ENCODE assay signal across 7 mouse cellular contexts in the genomic region with DNA sequence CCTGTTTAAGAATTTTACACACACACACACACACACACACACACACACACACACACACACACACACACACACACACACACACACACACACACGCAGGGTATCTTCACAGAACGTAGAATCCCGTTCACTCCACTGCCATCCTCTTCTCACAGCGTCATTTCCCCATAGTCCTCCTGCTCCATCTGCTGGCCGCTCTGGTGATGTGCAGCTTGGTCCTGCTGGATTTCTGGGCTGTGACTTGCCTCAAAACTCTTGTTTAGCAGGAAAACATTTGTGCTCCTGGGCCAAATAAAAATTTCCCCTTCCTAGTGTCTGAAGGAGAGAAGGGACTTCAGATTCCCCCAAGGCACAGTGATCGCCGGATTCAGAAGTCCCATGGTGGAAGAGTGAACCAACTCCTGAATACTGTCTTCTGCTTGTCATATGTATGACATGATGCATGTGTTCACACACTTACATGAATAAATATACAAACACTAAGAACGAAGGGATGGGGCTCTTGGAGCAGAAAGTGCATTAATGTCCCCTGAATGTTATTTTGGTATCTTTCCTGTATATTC. TPM values are rescaled to one million over a fixed set of nuclear protein-coding genes. Genes with fewer than 3 reads are reported as not detected.
DNase-seq lines count a peak whose midpoint lies in the region; ATAC-seq lines count a peak whose summit lies in the region.

No protein-coding gene starts in this region.

- no peak overlapping the region for H3K27ac ChIP-seq in intestine, embryonic 16.5 days (ENCODE audit: low read length)
- H3K27ac ChIP-seq in limb, embryonic 10.5 days = no peak overlapping the region
- H3K27ac ChIP-seq in midbrain, embryonic 12.5 days (replicated peaks) = no peak overlapping the region

- peak; percentile 67 for ATAC-seq in intestine, embryonic 16.5 days
- peak; percentile 45 for ATAC-seq in midbrain, embryonic 12.5 days (ENCODE audit: low FRiP score, low read depth)

- 2% methylated on average over 8 of the region's 8 CpGs for WGBS in intestine, embryonic 16.5 days
- WGBS in limb, embryonic 10.5 days = 2% methylated on average over 8 of the region's 8 CpGs
- 2% methylated on average over 7 of the region's 8 CpGs for WGBS in midbrain, embryonic 12.5 days

- H3K9me3 ChIP-seq in intestine, embryonic 16.5 days (ENCODE audit: control insufficient read depth, low read length) = no peaks in the 10 kb centered on the region
- H3K9me3 ChIP-seq in limb, embryonic 10.5 days (replicated peaks) = no peaks in the 10 kb centered on the region
- H3K9me3 ChIP-seq in midbrain, embryonic 12.5 days = no peaks in the 10 kb centered on the region

- H3K9ac ChIP-seq in intestine, embryonic 16.5 days (ENCODE audit: low read depth, low read length) = peak overlapping the region; percentile 69
- no peak overlapping the region for H3K9ac ChIP-seq in midbrain, embryonic 12.5 days (replicated peaks)

- DNase-seq in adrenal gland, postnatal 10 days = peak; percentile 85
- DNase-seq in embryo, embryonic 9.5 days (ENCODE audit: extremely low spot score) = peak; percentile 81
- peak; percentile 23 to 66 for DNase-seq in gastrocnemius, postnatal 4 days (ENCODE audit: low spot score in 2 of 2)
- peak; percentile 85 for DNase-seq in limb, embryonic 10.5 days (ENCODE audit: low spot score)
- DNase-seq in skeletal muscle tissue, adult 2 months (ENCODE audit: low read depth, low spot score) = peak; percentile 34

- H3K4me2 ChIP-seq in intestine, embryonic 16.5 days (ENCODE audit: low read depth, low read length) = peak overlapping the region; percentile 96
- H3K4me2 ChIP-seq in midbrain, embryonic 12.5 days (replicated peaks) = peak overlapping the region; percentile 95

- H3K36me3 ChIP-seq in intestine, embryonic 16.5 days (ENCODE audit: control insufficient read depth, insufficient read depth, low read length) = no peaks in the 10 kb centered on the region
- H3K36me3 ChIP-seq in limb, embryonic 10.5 days = no peaks in the 10 kb centered on the region
- H3K36me3 ChIP-seq in midbrain, embryonic 12.5 days = no peaks in the 10 kb centered on the region

- peaks cover 6% of the 10 kb centered on the region; the same call in 1 of the 2 replicates for H3K4me1 ChIP-seq in intestine, embryonic 16.5 days (ENCODE audit: control insufficient read depth, insufficient read depth, low read length)
- peaks cover 27% of the 10 kb centered on the region for H3K4me1 ChIP-seq in limb, embryonic 10.5 days
- peaks cover 11% of the 10 kb centered on the region for H3K4me1 ChIP-seq in midbrain, embryonic 12.5 days

- H3K27me3 ChIP-seq in intestine, embryonic 16.5 days (replicated peaks; ENCODE audit: control insufficient read depth, insufficient read depth, low read length) = no peaks in the 10 kb centered on the region
- peaks cover 25% of the 10 kb centered on the region for H3K27me3 ChIP-seq in limb, embryonic 10.5 days (ENCODE audit: low read depth, poor library complexity, severe bottlenecking)
- peaks cover 32% of the 10 kb centered on the region for H3K27me3 ChIP-seq in midbrain, embryonic 12.5 days

- H3K4me3 ChIP-seq in intestine, embryonic 16.5 days (ENCODE audit: low read length) = peak overlapping the region; percentile 62
- H3K4me3 ChIP-seq in limb, embryonic 10.5 days = peak overlapping the region; percentile 66
- peak overlapping the region; percentile 54 for H3K4me3 ChIP-seq in midbrain, embryonic 12.5 days

RNA-seq across cellular contexts. Expression of gene Ifne, which starts 12.6 kb away (rescaled TPM):
- total RNA-seq in adrenal gland, postnatal 10 days (2021) = not detected
- total RNA-seq in gastrocnemius, postnatal 4 days (2021) = not detected
- polyA plus RNA-seq in intestine, embryonic 16.5 days (2015; fragmentation: Nextera tagmentation; extraction: Ambion mirVana) = not detected in 2 replicates
- not detected in 2 replicates for polyA plus RNA-seq in limb, embryonic 10.5 days (2016; fragmentation: Nextera tagmentation; extraction: Ambion mirVana)
- polyA plus RNA-seq in midbrain, embryonic 12.5 days (2016; fragmentation: Nextera tagmentation; extraction: Ambion mirVana) = not detected in 2 replicates

RNA-seq across cellular contexts. Expression of gene Ifna1, which starts 17.6 kb away (rescaled TPM):
- not detected for total RNA-seq in adrenal gland, postnatal 10 days (2021)
- total RNA-seq in gastrocnemius, postnatal 4 days (2021) = not detected
- not detected in 2 replicates for polyA plus RNA-seq in intestine, embryonic 16.5 days (2015; fragmentation: Nextera tagmentation; extraction: Ambion mirVana)
- polyA plus RNA-seq in limb, embryonic 10.5 days (2016; fragmentation: Nextera tagmentation; extraction: Ambion mirVana) = not detected in 2 replicates
- polyA plus RNA-seq in midbrain, embryonic 12.5 days (2016; fragmentation: Nextera tagmentation; extraction: Ambion mirVana) = not detected in 2 replicates

RNA-seq across cellular contexts. Expression of gene Ifna4, which starts 25.8 kb away (rescaled TPM):
- not detected for total RNA-seq in adrenal gland, postnatal 10 days (2021)
- total RNA-seq in gastrocnemius, postnatal 4 days (2021) = not detected
- not detected in 2 replicates for polyA plus RNA-seq in intestine, embryonic 16.5 days (2015; fragmentation: Nextera tagmentation; extraction: Ambion mirVana)
- polyA plus RNA-seq in limb, embryonic 10.5 days (2016; fragmentation: Nextera tagmentation; extraction: Ambion mirVana) = not detected in 2 replicates
- polyA plus RNA-seq in midbrain, embryonic 12.5 days (2016; fragmentation: Nextera tagmentation; extraction: Ambion mirVana) = not detected in 2 replicates

RNA-seq across cellular contexts. Expression of gene Ifna5, which starts 32.1 kb away (rescaled TPM):
- total RNA-seq in adrenal gland, postnatal 10 days (2021) = not detected
- total RNA-seq in gastrocnemius, postnatal 4 days (2021) = not detected
- not detected in 2 replicates for polyA plus RNA-seq in intestine, embryonic 16.5 days (2015; fragmentation: Nextera tagmentation; extraction: Ambion mirVana)
- not detected in 2 replicates for polyA plus RNA-seq in limb, embryonic 10.5 days (2016; fragmentation: Nextera tagmentation; extraction: Ambion mirVana)
- polyA plus RNA-seq in midbrain, embryonic 12.5 days (2016; fragmentation: Nextera tagmentation; extraction: Ambion mirVana) = not detected in 2 replicates

RNA-seq across cellular contexts. Expression of gene Ifna6, which starts 40.2 kb away (rescaled TPM):
- not detected for total RNA-seq in adrenal gland, postnatal 10 days (2021)
- not detected for total RNA-seq in gastrocnemius, postnatal 4 days (2021)
- not detected in 2 replicates for polyA plus RNA-seq in intestine, embryonic 16.5 days (2015; fragmentation: Nextera tagmentation; extraction: Ambion mirVana)
- not detected in 2 replicates for polyA plus RNA-seq in limb, embryonic 10.5 days (2016; fragmentation: Nextera tagmentation; extraction: Ambion mirVana)
- not detected in 2 replicates for polyA plus RNA-seq in midbrain, embryonic 12.5 days (2016; fragmentation: Nextera tagmentation; extraction: Ambion mirVana)

Comparison
In these comparisons a context has a peak if more than half of its experiments do, and no peak if none do; other contexts are left out.
1. DNase-seq: peak in every context shown above with its lines; median percentile 85 in adrenal gland, postnatal 10 days; 85 in limb, embryonic 10.5 days; 81 in embryo, embryonic 9.5 days; 44 in gastrocnemius, postnatal 4 days; 34 in skeletal muscle tissue, adult 2 months.